Mouse (Mus musculus) neural tube, embryonic 11.5 days (tissue): ENCODE measurements at regions not wholly inside any gene's neighbourhood (a gene's known extent, or its start where the extent isn't known, plus 50 kb on each side); places are given as distances from the start of the nearest gene placed in this dataset.

Source experiments
- ATAC-seq: fragments of 200-750 bp; cut with Nextera tagmentation; 2 replicates; pipeline ENCODE4 v1.8.0; 2017; ENCODE audit warnings: moderate number of reproducible peaks, mild to moderate bottlenecking, moderate TSS enrichment, moderate library complexity; ENCODE audit not compliant: insufficient read depth, low FRiP score, low TSS enrichment
- DNase-seq: peaks from one replicate; pipeline ENCODE4 v3.0.0-alpha.2; 2015; ENCODE audit warnings: low spot score
- H3K27ac ChIP-seq: fragments of 300-500 bp; sonication (generic); 2 replicates; pipeline ENCODE4 v1.5.1; 2014; ENCODE audit warnings: low read depth, mild to moderate bottlenecking, low read length
- H3K27me3 ChIP-seq: fragments of 300-500 bp; sonication (generic); 2 replicates; pipeline ENCODE4 v1.6.1; 2014; ENCODE audit warnings: mild to moderate bottlenecking, low read length, mixed read lengths; ENCODE audit not compliant: control insufficient read depth, insufficient read depth
- H3K36me3 ChIP-seq: fragments of 300-500 bp; sonication (generic); 2 replicates; pipeline ENCODE4 v1.6.1; 2014; ENCODE audit warnings: mild to moderate bottlenecking, low read length, moderate library complexity, mixed read lengths; ENCODE audit not compliant: control insufficient read depth, insufficient read depth
- H3K4me1 ChIP-seq: fragments of 300-500 bp; sonication (generic); 2 replicates; pipeline ENCODE4 v1.6.1; 2014; ENCODE audit warnings: low read length, mixed read lengths; ENCODE audit not compliant: control insufficient read depth, insufficient read depth
- H3K4me2 ChIP-seq: fragments of 300-500 bp; sonication (generic); 2 replicates; pipeline ENCODE4 v1.6.1; 2014; ENCODE audit warnings: low read depth, mild to moderate bottlenecking, moderate library complexity
- H3K4me3 ChIP-seq: fragments of 300-500 bp; sonication (generic); 2 replicates; pipeline ENCODE4 v1.5.1; 2014; ENCODE audit warnings: low read depth, low read length
- H3K9ac ChIP-seq: fragments of 300-500 bp; sonication (generic); 2 replicates; pipeline ENCODE4 v1.6.1; 2014; ENCODE audit warnings: mild to moderate bottlenecking, low read length
- H3K9me3 ChIP-seq: fragments of 300-500 bp; sonication (generic); 2 replicates; pipeline ENCODE4 v1.6.1; 2016; ENCODE audit warnings: low read length; ENCODE audit not compliant: control insufficient read depth
- WGBS: fragments of 180-500 bp; shearing (Covaris S2); extraction: QIAGEN DNeasy Blood & Tissue Kit; methylation state at CpG from one replicate; pipeline ENCODE4 v1.1.7; 2014; 5-methylcytosine and 5-hydroxymethylcytosine counted together

DNA sequence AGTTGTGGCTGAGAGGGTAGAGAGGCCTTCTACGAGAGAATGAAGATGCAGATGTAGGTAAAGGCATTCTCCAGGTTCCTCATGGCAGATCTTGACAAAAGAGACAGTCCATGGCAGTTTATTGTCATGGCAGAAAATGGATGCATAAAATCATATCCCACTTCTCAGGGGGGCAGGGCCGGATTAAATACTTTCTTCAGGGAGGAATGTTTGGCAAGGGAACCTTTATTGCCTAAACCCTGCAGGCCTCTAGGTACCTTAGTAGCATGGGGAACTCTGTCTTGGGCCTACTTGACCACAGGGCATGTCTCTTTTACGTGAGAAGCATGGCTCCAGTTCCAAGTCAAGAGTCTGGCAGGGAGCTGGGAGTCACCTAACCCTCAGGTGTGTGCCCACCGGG is 74.4 kb upstream of the Eef1e1 start:
- H3K9me3 ChIP-seq, result no peaks in the 10 kb centered on the region
- WGBS, result 88% methylated on average over 4 of the region's 4 CpGs
- H3K9ac ChIP-seq, result no peak overlapping the region
- no peak overlapping the region for H3K4me3 ChIP-seq
- ATAC-seq, result no peak
- H3K27me3 ChIP-seq, result no peaks in the 10 kb centered on the region
- H3K36me3 ChIP-seq, result no peaks in the 10 kb centered on the region
- no peaks in the 10 kb centered on the region for H3K4me1 ChIP-seq
- DNase-seq, result no peak
- H3K27ac ChIP-seq, result no peak overlapping the region
- no peak overlapping the region for H3K4me2 ChIP-seq

DNA sequence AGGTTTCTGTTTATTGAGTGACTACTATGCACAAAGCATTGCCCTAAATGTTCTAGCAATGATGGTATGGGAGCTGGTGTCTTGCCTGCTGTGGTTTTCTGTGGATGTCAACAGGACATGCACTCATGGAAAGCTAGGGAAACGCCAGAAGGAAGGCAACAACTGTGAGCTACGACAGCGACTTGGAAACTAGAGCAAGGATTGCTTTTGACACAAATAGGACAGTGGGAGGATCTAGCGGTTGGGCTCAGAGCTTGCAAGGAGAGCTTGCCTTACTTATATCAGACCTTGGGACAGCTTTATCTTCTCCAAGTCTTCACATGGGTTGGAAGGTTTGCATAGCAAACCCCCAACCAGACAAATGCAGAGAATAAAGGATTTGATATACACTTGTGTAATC is 66.6 kb upstream of the Eef1e1 start:
- Histone ChIP-seq H3K9ac (no peak overlapping the region), H3K4me1 (no peaks in the 10 kb centered on the region), H3K9me3 (no peaks in the 10 kb centered on the region), H3K36me3 (no peaks in the 10 kb centered on the region), H3K4me3 (no peak overlapping the region), H3K4me2 (no peak overlapping the region), H3K27me3 (no peaks in the 10 kb centered on the region), H3K27ac (no peak overlapping the region)
- 91% methylated on average over 4 of the region's 4 CpGs for WGBS
- ATAC-seq, result no peak
- no peak for DNase-seq

DNA sequence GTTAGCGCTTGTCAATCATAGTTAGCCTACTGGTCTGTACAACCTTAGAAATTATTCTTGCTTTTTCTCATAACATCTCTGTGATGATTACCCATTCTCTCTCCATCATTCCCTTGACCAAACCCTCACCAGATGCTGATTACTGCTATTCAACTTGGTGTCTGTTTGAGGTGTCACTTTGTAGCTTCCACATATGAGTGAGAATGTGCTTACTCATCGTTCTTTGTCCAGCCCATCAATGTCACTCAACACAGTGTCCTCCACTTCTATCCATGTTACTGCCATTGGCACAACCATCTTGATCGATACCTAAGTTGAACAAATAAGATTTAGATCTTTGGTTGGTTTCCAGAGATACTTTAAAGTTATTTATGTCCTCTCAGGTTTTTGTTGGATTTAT is 62.3 kb upstream of the Eef1e1 start:
- ATAC-seq, result no peak
- Histone ChIP-seq H3K4me3 (no peak overlapping the region), H3K4me2 (no peak overlapping the region), H3K9me3 (no peaks in the 10 kb centered on the region), H3K27me3 (no peaks in the 10 kb centered on the region), H3K4me1 (no peaks in the 10 kb centered on the region), H3K27ac (no peak overlapping the region), H3K36me3 (no peaks in the 10 kb centered on the region), H3K9ac (no peak overlapping the region)
- DNase-seq, result no peak
- 93% methylated on average over 3 of the region's 3 CpGs for WGBS

DNA sequence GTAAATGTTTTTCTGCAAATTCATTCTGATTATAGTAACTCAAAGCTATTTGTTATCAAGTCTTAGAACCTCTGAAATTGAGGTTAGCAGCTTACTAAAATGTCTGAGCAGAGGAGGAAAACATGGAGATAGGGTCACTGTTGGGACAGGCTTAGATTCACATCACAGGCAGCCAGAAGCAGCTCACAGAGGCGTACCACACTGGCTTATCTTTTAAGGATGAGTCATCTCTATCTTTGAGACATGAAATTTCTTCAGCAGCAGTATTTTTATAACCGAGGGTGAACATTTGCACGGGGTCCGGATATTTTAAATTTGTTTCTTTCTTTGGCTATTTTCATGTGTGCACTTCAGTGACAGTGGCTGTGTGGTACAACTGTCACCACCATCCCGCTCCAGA is 56.0 kb upstream of the Eef1e1 start:
- no peaks in the 10 kb centered on the region for H3K27me3 ChIP-seq
- no peak overlapping the region for H3K27ac ChIP-seq
- DNase-seq (no peak), ATAC-seq (no peak)
- H3K4me3 ChIP-seq, result no peak overlapping the region
- WGBS, result 91% methylated on average over 5 of the region's 5 CpGs
- no peak overlapping the region for H3K4me2 ChIP-seq
- H3K9ac ChIP-seq, result no peak overlapping the region
- no peaks in the 10 kb centered on the region for H3K4me1 ChIP-seq
- H3K36me3 ChIP-seq, result no peaks in the 10 kb centered on the region
- H3K9me3 ChIP-seq, result no peaks in the 10 kb centered on the region
